Mouse (Mus musculus) skeletal muscle tissue, adult 2 months (tissue): ENCODE data around the gene Gpc3.
A peak's percentile ranks its signal among the peaks of the same experiment; 100 is the strongest.
"Not testable (repeated sequence)": the region's sequence is repeated elsewhere in the genome, so short reads cannot be mapped to it uniquely, and the experiment has no call there.

ENCODE experiments used
- DNase-seq: peaks from one replicate; pipeline ENCODE4 v3.0.0-alpha.2; 2012; ENCODE audit warnings: low read depth, low spot score

The Gpc3 gene

DNA sequence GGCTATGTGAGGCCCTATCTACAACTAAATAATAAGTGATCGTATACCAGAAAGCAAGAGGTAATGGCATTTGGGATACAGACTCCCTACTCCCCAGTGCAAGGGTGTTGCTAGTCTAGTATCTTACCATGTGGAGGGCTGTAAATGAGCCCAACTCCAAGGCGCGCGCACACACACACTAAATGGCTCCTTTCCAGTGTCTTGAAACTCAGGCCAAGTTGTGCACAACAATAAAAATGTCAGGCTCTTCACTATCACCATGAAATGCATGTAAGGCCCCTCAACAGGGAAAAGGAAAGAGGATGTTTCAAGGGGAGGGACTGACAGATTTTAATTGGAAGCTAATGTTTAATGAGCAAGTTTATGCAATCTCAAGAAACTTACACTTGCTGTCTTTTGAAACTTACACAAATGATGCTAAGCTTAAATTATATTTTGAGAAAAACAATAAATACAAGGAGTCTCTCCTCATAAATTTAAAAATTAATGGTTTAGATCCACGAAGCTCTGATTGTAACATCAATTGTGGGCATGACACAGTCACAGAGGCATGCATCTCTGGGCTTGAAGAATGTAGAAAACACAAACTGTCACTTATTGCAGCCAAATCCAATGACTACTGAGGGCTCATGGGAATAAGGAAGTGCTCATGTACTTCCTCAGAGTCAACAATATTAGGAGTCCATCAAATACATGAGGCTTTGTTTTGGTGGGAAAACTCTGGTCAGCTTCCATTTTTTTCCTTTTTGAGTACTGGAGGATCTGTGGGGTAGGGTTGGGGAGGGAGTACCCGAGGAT is 332.4 kb downstream of the Gpc3 start:
- DNase-seq = no peak

DNA sequence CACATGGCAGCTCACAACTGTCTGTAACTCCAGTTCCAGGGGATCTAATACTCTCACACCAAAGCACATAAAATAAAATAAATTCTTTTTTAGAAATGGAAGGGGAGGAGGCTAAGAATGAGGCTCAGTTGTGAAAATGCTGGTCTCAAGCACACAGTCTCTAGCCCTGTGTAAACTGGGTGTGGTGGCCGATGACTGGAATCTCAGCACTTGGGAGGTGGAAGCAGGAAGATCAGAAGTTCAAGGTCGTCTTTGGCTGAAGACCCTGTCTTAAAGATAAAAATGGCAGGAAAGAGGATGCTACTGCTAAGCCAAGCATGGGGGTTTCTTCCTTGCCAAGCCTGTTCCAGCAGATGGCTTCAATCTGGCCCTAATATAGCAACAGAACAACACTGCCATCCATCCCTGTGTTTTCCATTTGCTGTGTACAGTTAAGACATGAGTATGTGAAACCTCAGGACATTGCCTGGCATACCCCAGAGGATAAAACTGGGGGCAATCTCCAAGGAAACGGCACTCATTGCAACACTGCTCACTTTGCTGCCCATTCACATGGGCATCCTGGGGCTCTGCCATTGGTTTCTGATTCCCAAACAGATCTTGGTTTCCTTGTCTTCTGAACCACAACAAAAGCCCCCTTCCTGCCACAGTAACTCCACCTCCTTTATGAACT is 334.9 kb downstream of the Gpc3 start:
- no peak for DNase-seq

DNA sequence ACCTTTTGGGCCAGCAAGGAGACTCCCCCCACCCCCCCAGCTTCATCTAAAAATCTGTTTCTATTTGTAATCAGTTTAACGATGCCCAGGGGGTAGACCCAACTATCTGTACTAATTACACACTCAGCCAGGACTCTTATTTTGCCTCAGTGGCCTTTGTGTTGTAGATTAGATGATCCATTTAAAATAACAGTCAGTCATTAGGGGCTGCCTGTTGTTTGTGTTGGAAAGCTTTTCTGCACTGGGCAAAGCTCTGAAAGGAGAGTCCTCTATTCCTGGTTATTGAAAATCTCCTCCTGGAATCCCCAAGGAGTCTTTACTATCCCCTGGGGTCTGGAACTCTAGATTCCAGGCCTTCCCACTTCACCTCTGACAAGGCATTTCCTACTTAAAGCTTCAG is 336.2 kb downstream of the Gpc3 start:
- no peak for DNase-seq

DNA sequence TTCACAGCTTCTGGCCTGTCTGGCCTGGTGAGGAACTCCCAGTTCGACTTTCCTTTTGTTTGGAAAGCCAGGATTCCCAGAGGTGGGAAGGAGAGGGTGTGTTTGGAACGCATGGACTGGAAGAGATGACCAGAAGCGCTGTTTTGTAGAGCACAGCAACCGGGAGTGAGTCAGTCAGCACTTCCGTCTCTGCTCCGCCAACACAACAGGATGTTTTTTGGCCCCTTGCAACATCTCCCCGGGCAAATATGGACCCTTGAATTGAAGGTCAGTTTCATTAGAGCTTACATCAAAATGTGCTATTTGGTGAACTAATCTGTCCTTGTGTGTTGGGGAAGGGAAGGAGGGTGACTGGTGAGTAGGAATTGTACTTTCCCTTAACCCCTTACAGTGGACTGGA is 340.7 kb downstream of the Gpc3 start:
- no peak for DNase-seq

DNA sequence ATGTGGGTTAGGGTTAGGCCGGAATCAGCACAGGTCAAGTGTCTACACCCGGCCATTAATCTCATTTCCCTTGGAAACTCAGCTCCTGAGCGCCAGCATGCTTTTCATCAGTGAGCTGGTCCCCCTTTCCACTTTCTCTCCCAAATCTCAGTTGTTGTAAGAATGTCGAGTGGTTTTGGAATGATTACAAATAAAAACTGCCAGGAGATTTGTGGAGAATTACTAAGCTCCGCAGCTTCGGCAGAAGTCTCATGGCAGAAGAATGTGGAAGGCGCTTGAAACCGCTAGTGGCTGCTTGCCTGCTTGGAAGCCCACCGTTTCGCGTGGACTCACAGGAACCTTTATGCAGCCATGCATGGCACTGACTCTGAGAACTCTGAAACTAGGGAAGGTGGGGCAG is 351.8 kb downstream of the Gpc3 start:
- DNase-seq = peak; percentile 12

DNA sequence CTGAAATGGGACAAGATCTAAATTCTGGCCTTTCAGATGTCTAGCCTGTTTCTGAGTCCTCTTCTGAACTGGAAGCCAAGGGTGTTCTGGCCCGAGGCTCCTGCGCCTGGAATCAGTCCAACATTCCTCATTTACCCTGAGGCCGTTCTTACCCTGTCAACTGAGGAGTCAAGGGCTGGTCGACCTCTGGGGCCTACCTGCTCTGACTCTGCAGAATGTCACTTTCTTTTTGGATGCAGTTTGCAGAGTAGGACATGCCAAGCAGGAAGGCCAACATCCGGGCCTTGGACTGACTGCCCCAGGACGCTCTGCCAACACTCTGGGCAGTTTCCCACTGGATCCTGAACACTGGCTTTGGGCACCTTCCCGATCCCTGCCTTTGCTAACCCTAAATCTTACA is 352.2 kb downstream of the Gpc3 start:
- peak; percentile 15 for DNase-seq

DNA sequence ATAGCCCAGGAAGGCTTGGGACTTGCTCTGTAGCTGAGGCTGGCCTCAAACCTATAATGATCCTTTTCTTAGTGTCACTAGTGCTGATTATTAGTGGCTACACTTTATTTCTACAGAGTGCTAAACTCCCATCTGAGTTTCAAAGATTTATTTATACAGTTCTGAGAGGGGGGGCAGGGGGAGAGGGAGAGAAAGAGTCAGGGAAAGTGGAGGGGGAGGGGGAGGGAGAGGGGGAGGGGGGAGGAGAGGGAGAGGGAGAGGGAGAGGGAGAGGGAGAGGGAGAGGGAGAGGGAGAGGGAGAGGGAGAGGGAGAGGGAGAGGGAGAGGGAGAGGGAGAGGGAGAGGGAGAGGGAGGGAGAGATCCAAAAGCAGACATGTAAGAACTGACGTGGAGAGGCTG is 354.0 kb downstream of the Gpc3 start:
- DNase-seq = not testable (repeated sequence)

DNA sequence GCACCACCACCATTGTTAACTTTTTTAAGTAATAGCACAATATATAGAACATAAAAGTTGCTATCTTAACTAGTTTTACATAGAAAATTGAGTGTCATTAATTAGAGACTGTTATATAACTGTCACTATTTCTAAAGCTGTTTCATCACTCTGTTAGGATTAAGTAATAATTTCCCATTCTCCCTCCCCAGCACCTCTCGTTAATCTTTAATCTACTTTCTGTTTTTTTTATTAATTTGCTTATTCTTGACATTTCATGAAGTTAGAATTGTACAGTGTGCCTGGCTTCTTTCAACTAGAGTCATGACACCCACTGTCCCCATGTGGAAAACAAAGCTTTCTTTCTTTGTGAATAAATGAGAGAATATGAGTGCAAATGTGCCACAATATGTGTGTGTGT is 359.2 kb downstream of the Gpc3 start:
- no peak for DNase-seq

DNA sequence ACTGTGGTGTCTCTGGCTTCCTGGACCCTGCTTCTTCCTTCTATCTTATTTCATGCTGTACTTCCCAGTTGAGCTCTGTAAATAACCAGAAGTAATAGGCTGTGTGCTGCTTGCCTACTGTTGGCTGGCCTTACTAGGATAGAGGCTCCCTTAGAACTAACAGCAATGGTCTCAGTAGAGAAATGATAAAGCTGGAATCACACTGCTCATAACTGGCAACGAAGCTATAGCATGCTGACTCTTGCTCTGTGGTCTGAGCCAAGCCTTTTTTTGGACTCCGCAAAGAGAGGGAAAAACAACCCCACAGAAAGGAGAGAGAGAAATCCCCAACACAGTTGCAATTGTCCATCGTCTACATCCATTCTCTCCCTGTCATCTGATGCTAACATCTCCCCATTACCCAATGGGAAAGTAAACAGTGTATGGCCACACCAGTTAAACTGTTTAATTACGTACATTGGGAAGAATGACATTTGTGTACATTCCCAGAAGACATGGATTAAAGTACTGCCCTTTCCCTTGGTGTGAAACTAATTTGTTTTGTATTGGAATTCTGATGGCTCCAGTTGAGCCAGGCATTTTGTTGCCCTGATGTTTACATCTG is 368.0 kb downstream of the Gpc3 start:
- no peak for DNase-seq

DNA sequence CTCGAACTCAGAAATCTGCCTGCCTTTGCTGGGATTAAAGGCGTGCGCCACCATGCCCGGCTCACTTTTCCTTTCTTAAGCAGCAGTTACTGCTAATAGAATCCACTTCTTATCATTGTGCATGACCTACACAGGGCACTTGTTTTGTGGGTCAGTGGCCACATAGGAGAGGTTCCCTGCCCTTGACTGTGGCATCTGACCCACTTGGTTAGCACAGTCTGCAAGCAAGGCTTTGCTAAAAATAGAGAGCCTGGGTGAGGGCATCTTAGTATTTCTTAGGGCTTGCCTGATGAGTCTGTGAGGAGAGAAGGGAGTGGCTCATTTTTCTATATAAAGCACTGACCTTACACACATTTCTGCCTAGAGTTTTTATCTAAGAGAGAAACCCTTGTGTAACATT is 376.3 kb downstream of the Gpc3 start:
- peak; percentile 19 for DNase-seq

DNA sequence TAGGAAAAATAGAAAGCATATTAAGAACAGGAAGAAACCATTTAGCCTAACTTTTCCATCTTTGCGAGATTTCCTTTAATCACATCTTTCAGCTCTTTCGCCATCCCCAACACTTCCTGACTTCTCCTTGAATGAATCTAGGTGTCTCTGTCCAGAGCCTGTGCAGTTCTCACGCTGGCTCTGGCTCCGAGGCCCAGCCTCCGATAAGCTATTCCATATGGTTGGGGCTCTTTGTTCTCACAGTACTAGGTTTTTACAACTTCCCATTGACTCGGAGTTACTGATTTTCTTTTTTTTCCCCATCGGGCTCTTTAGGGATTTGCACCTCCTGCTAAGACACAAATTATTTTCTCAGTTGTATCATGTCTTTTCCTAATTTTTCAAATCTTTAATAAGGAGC is 381.8 kb downstream of the Gpc3 start:
- DNase-seq = no peak

DNA sequence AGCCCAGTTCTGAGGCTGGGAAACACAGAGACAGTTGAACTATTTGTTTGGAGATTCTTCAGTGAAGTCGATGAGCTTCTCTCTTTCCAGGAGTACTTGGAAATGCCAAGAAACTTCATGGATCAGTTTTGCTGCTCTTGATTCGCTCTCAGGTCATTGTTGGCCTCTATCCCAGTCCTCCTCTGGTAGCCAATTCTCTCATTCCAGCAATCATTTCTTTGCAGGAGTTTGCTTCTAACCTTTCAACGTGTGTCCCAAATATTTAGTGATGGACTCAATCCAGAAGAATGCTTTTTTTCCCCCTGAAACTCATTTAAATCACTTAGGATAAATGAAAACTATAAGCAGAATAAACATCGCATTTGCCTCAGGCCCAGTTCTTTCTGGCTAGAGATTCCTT is 383.0 kb downstream of the Gpc3 start:
- no peak for DNase-seq
